Mouse (Mus musculus) lung, postnatal 0 days (tissue): Measurements from ENCODE around the gene Grip2.

ENCODE experiments used
- CTCF ChIP-seq: IDR thresholded peaks from 2 replicates; pipeline ENCODE4 v1.5.1; 2016; ENCODE audit warnings: antibody characterized with exemption, mild to moderate bottlenecking
- EP300 ChIP-seq: IDR thresholded peaks from 2 replicates; pipeline ENCODE4 v1.6.1; 2016; ENCODE audit warnings: antibody characterized with exemption, mild to moderate bottlenecking, control low read depth

GRCm38 (mm10) chr6:91785018-91785417 is 42.0 kb downstream of the Grip2 start:
- TF ChIP-seq CTCF (no peak), EP300 (no peak)
